Mouse (Mus musculus) olfactory bulb, adult 2 months (tissue): ENCODE data around the gene Ttc23. TPM values are rescaled to one million over a fixed set of nuclear protein-coding genes. Genes with fewer than 3 reads are reported as not detected.

Source experiments
- H3K27ac ChIP-seq: fragments of 200-500 bp; 2 replicates; pipeline ENCODE4 v1.5.1; 2012; ENCODE audit warnings: low read depth, low read length; ENCODE audit not compliant: insufficient read depth
- H3K4me1 ChIP-seq: fragments of 200-500 bp; 2 replicates; pipeline ENCODE4 v1.6.1; 2012; ENCODE audit warnings: low read length; ENCODE audit not compliant: control insufficient read depth, insufficient read depth
- H3K4me3 ChIP-seq: fragments of 200-500 bp; 2 replicates; pipeline ENCODE4 v1.5.1; 2012; ENCODE audit warnings: mild to moderate bottlenecking, low read depth, low read length, moderate library complexity; ENCODE audit not compliant: insufficient read depth
- CTCF ChIP-seq: fragments of 200-500 bp; IDR thresholded peaks from 2 replicates; pipeline ENCODE4 v1.5.1; 2012; ENCODE audit warnings: low read depth, mild to moderate bottlenecking, low read length, moderate library complexity; ENCODE audit not compliant: insufficient read depth
- POLR2A ChIP-seq: fragments of 200-500 bp; IDR thresholded peaks from 2 replicates; pipeline ENCODE4 v1.6.1; 2012; ENCODE audit warnings: mild to moderate bottlenecking, low read depth, low read length, moderate library complexity; ENCODE audit not compliant: insufficient read depth
- WGBS: fragments of 180-500 bp; shearing (Covaris S2); methylation state at CpG from one replicate; pipeline ENCODE4 v1.1.7; 2018; 5-methylcytosine and 5-hydroxymethylcytosine counted together
- polyA plus RNA-seq: library from polyadenylated mRNA; stranded (reverse); fragments of >200 nt; gene quantifications from 2 replicates; pipeline ENCODE4 v1.2.4, GENCODE M21; 2012; ENCODE audit warnings: low replicate concordance; ENCODE audit not compliant: missing spikeins, insufficient read depth, insufficient read length

The Ttc23 gene
- polyA plus RNA-seq, 1 experiment, result not detected

DNA sequence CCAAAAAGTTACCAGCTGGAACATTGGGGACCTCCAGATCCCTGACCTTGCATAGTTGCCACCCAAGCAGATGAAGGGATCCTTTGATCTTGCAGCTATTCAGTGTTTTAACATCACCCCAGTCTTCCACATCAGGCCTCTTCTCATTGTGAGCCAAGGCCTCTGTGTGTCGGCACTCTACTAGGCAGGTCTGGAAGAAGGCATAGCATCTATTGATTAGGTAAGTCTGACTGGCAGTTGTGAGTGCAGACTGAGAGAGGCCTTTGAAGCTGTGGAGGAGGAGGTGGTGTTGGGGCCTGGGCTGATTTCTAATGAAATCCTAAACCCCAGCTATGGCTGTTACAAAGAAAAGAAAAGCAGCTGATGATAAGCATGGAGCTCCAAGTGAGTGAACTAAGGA is 8.0 kb downstream of the Ttc23 start:
- H3K27ac ChIP-seq, result no peak overlapping the region
- no peaks in the 10 kb centered on the region for H3K4me1 ChIP-seq
- H3K4me3 ChIP-seq, result no peak overlapping the region
- TF ChIP-seq POLR2A (no peak), CTCF (no peak)
- 27% methylated on average over 1 of the region's 1 CpGs for WGBS

DNA sequence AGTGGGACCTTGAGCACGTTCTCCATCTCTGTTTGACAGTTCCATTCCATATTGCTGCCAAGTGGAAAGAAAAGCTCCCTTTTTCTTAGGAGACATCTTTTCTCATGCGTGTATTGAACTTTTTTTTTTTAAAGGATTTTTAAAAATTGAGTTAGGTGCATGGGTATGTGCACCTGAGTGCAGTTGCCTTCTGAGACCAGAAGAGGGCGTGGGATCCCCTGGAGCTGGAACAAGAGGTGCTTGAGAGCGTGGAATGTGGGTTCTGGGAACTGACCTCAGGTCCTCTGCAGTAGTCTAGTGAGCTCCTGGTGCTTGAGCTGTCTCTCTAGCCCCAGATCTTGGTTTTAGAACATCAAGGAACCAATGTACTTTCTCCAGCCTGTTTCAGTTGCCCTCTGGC is 10.9 kb downstream of the Ttc23 start:
- WGBS, result 86% methylated on average over 4 of the region's 4 CpGs
- no peak overlapping the region for H3K4me3 ChIP-seq

DNA sequence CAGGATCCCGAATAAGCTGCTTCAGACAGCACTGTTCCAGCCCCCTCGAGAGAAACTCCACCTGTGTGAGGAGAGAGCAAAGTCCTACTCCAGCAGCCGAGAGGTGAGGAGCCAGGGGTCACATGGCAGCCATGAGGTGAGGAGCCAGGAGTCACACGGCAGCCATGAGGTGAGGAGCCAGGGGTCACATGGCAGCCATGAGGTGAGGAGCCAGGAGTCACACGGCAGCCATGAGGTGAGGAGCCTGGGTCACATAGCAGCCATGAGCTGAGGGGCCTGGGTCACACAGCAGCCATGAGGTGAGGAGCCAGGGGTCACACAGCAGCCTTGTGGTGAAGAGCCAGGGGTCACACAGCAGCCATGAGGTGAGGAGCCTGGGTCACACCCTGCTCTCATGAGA is 15.2 kb downstream of the Ttc23 start:
- Histone ChIP-seq H3K4me3 (no peak overlapping the region), H3K4me1 (no peaks in the 10 kb centered on the region; the same call in 1 of the 2 replicates), H3K27ac (no peak overlapping the region)
- TF ChIP-seq CTCF (no peak), POLR2A (no peak)
- 96% methylated on average over 5 of the region's 5 CpGs for WGBS

More for the DNA sequence above, 10.9 kb downstream of the Ttc23 start:
- TF ChIP-seq POLR2A (no peak), CTCF (no peak)
- Histone ChIP-seq H3K27ac (no peak overlapping the region), H3K4me1 (no peaks in the 10 kb centered on the region)

DNA sequence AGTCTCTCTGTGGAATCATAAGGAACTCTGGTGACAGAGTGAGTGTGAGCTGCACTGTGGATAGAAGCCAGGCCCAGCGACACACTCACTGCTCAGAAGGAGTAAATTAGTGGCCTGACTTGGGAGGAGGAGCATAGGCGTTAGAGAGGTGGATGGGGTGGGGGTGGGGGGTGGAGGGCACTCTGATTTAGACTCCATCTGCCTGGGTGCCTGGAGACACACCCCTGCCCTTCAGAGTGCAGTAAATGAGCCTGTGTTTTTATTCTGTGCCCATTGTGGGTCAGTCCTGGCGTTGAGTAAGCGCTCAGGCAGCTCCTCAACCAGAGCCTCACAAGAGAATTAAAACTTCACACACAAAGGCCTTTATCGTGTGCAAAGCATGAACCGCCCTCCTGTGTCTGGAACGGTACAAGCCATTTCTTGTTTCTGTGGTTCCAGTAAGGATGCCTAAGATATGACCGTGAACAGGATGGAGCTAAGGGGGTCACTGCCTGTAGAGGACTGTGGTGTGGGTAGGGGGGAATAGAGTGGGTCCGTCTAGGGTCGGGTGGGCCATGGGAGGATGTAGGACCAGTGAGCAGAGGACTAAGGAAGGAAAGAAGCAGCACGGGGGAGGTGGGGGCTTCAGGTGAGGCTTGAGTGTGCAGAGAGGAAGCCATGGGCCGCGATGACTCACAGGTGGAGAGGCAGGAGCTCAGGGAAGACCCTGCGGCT is 16.9 kb downstream of the Ttc23 start:
- TF ChIP-seq CTCF (no peak), POLR2A (no peak)
- no peak overlapping the region for H3K27ac ChIP-seq
- no peak overlapping the region for H3K4me3 ChIP-seq
- no peaks in the 10 kb centered on the region; the same call in 1 of the 2 replicates for H3K4me1 ChIP-seq
- WGBS, result 56% methylated on average over 14 of the region's 14 CpGs

DNA sequence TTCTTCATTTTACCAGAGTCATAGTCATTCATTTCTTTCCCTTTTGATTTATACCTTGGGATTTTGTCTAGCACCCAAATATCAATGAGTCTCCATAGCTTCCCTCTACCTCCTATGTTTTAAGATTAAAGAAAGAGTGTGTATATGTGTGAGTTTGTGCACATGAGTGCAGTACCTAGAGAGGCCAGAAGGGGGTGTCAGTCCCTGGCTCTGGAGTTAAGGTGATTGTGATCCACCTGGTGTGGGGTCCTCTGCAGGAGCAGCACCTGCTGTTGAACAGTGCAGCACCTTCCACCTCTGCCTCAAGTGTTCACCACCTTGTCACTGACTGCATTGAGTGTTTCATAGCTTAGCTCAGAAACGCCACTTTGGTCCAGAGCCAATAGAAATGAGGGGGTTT is 23.8 kb downstream of the Ttc23 start:
- TF ChIP-seq POLR2A, result no peak
- TF ChIP-seq CTCF, result no peak
- Histone ChIP-seq H3K27ac (no peak overlapping the region), H3K4me1 (no peaks in the 10 kb centered on the region), H3K4me3 (no peak overlapping the region)
- 71% methylated on average over 1 of the region's 1 CpGs for WGBS

DNA sequence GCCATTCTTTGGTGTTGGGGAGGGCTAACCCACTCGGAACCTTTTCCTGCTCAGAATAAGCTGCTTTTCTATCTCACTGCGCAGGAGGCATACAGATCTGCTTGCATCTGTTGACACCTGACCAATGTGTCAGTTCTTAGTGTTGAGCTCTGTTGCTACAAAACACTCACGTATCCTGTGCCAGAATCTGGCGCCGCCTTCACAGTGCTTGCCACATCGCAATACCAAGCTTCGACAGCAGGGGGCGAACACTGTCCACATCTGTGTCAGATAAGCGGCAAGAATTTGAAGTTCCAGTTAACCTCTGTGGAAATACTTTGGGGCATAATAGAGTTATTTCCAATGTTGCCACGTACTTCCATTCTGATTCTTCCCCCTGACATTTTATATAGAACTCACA is 25.4 kb downstream of the Ttc23 start:
- Histone ChIP-seq H3K27ac (0 out of 2 replicates have a peak overlapping the region, but pooled peaks have one; percentile 15), H3K4me3 (no peak overlapping the region), H3K4me1 (no peaks in the 10 kb centered on the region)
- peak; percentile 82 for TF ChIP-seq CTCF
- no peak for TF ChIP-seq POLR2A
- WGBS, result 6% methylated on average over 10 of the region's 10 CpGs

DNA sequence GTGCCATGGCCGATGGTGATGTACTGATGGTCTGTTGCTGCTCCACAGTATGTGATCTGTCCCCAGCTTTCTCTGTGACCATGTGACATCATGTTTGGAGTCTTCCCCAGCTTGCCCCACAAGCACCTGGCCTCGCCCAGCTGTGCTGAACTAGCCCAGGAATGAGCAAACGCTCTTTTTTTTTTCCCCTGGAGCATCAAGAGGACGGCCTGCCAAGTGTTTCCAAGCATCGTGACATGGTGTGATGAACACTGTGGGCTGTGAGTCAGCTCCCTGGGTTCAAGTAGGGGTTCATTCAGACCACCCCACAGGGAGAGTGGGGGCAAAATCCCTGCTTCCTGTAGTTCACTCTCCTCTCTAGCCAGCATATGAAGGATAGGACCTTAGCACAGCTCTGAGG is 26.4 kb downstream of the Ttc23 start:
- TF ChIP-seq POLR2A (no peak), CTCF (no peak)
- Histone ChIP-seq H3K4me3 (no peak overlapping the region), H3K27ac (no peak overlapping the region), H3K4me1 (no peaks in the 10 kb centered on the region)
- 88% methylated on average over 5 of the region's 5 CpGs for WGBS

DNA sequence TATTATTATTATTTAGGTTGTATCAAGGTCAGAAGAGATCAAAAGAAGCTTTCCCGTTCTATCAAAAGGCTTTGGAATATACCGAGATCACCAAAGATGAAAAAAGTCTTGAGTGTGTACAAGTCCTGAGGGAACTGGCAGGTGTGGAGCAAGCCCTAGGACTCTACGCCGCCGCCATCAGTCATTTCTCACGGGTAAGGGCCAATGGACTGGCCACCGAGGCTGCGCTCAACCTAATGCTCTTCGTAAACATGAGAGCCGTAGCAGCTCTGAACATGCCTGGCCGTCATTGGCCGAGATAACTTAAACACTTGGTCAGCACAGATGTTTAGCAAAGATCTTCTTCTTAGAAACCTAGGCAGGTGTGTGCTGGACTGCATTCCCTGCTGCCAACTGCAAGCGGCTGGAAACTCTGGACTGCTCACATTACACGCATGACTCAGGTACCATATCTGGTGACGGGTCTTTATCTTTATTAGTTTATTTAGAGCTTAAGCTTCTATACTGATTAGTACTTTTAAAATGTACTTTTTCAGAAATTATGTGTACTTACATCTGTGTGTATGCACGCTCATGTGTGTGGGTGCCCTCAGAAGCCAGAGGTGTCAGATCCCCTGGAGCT is 31.8 kb downstream of the Ttc23 start:
- 97% methylated on average over 16 of the region's 16 CpGs for WGBS
- TF ChIP-seq CTCF, result no peak
- no peak for TF ChIP-seq POLR2A
- H3K4me3 ChIP-seq, result no peak overlapping the region
- no peak overlapping the region for H3K27ac ChIP-seq
- H3K4me1 ChIP-seq, result 0 out of 2 replicates have a peak, but pooled peaks cover 3% of the 10 kb centered on the region

DNA sequence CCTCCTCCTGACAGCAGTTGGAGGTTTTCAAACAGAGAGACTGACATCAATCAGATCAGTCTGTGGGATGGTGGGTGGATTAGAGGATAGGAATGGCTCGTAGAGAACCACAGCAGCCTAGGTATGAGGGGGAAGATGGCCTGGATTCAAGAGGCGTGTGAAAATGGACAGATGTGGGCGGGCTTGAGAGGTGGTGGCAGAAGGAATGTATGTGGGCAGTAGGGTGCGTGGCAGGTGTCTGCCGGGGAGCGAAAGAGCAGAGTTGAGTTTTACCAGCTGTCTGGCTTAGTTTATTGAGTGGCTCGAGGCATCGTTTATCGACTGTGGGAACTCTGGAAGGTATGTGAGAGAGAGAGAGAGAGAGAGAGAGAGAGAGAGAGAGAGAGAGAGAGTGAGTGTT is 33.9 kb downstream of the Ttc23 start:
- WGBS, result 90% methylated on average over 9 of the region's 9 CpGs
- no peak overlapping the region for H3K27ac ChIP-seq
- 0 out of 2 replicates have a peak, but pooled peaks cover 3% of the 10 kb centered on the region for H3K4me1 ChIP-seq
- no peak overlapping the region for H3K4me3 ChIP-seq
- no peak for TF ChIP-seq CTCF
- TF ChIP-seq POLR2A, result no peak

DNA sequence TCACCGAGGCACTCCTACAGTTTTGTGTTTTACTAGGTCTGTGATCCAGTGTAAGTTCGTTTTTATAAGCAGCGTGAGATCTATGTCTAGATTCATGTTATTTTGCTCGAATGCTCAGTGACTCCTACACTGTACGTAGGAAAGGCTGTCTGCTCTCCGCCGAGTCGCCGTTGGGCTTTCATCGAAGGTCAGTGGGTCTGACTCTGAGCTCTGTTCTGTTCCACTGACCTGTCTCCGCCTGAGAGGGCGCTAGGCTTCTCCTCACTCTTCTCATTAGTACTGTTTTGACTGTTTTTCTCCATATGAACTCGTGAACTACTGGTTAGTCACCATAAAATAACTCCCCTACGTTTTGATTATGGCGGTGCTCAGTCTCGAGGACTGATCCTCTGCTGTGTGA is 35.8 kb downstream of the Ttc23 start:
- Histone ChIP-seq H3K4me3 (no peak overlapping the region), H3K4me1 (0 out of 2 replicates have a peak, but pooled peaks cover 3% of the 10 kb centered on the region), H3K27ac (no peak overlapping the region)
- 91% methylated on average over 16 of the region's 16 CpGs for WGBS
- no peak for TF ChIP-seq POLR2A
- no peak for TF ChIP-seq CTCF
